Mouse (Mus musculus): ENCODE data around the gene Catsper1.

DNA sequence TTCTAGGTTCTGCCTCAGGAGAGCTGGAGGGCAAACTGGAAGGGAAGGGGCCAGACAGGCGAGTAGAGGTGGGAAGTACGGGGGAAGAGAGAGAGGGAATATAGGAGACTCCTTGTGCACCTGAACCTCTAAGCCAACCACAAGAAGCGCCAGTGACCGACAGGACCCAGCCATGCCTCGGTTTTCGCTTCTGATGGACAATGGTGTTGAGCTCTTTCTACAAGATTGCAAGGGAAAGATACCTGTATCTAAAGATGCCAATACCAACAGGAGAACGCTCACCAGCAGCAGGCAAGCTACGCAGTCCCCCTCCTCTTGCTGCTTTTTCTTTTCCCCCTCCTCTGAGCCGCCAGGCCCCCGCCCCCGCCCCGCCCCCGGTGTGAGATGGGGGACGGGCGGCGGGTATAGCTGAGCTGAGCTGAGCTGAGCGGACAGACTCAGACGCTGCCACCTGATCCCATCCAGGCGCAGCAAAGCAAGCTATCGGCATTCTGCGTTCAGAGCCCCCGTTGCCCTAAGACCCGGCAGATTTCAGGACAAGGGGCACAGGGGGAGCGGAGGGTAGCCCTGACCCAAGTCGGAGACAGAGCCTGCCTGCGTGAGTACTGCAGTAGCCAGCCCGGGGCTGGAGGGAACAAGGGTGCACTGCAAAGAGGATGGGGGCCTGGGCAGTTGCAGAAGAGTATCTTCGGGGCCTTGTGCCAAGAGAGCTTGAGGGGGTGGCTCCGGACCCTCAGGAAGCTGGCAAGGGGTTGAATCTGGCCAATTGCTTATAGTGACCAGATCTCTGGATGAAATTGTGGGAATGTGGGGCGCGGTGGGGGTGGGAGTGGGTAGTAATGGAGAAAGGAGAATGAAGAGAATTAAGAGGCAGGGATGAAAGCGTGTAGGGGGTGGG, 37.4 kb upstream of the Catsper1 start, which contains the start of gene Gal3st3:
- TF ChIP-seq POLR2A (IDR thresholded peaks at IDR 0.05; ENCODE audit: low read depth, low read length): no peak
- TF ChIP-seq CTCF (IDR thresholded peaks at IDR 0.05; ENCODE audit: extremely low read depth, insufficient read depth, insufficient read length, insufficient replicate concordance): no peak
